Mouse (Mus musculus): Measurements from ENCODE around the gene Pipox. TPM values are rescaled to one million over a fixed set of nuclear protein-coding genes. Genes with fewer than 3 reads are reported as not detected.

Pipox gene
- polyA plus RNA-seq, 1 experiment from 2014 or later: 55.9 TPM

- 43% methylated on average over 15 of the region's 15 CpGs for WGBS
- no peak overlapping the region for H3K9ac ChIP-seq (ENCODE audit: low read depth, low read length)
Observed at GRCm38 (mm10) chr11:77855396-77855795, 38.5 kb downstream of the Pipox start.

GRCm38 (mm10) chr11:77854641-77855040 is 39.3 kb downstream of the Pipox start:
- Histone ChIP-seq H3K36me3 (ENCODE audit: control insufficient read depth, insufficient read depth, low read length) (peaks cover 8% of the 10 kb centered on the region; the same call in 1 of the 2 replicates), H3K27me3 (replicated peaks; ENCODE audit: control insufficient read depth, insufficient read depth, low read length) (no peaks in the 10 kb centered on the region), H3K4me2 (ENCODE audit: low read depth, low read length) (no peak overlapping the region), H3K27ac (ENCODE audit: low read length) (no peak overlapping the region), H3K9me3 (ENCODE audit: control insufficient read depth, low read length) (no peaks in the 10 kb centered on the region), H3K4me1 (ENCODE audit: control insufficient read depth, insufficient read depth, low read length) (peaks cover 18% of the 10 kb centered on the region), H3K9ac (ENCODE audit: low read depth, low read length) (no peak overlapping the region), H3K4me3 (ENCODE audit: low read length) (no peak overlapping the region)
- 60% methylated on average over 3 of the region's 3 CpGs for WGBS
- ATAC-seq: no peak

More at GRCm38 (mm10) chr11:77855396-77855795, 38.5 kb downstream of the Pipox start:
- H3K27me3 ChIP-seq (replicated peaks; ENCODE audit: control insufficient read depth, insufficient read depth, low read length): no peaks in the 10 kb centered on the region
- no peak for ATAC-seq
- H3K4me1 ChIP-seq (ENCODE audit: control insufficient read depth, insufficient read depth, low read length): peaks cover 13% of the 10 kb centered on the region
- H3K4me2 ChIP-seq (ENCODE audit: low read depth, low read length): no peak overlapping the region
- no peaks in the 10 kb centered on the region for H3K9me3 ChIP-seq (ENCODE audit: control insufficient read depth, low read length)
- no peak overlapping the region for H3K4me3 ChIP-seq (ENCODE audit: low read length)
- peaks cover 5% of the 10 kb centered on the region; the same call in 1 of the 2 replicates for H3K36me3 ChIP-seq (ENCODE audit: control insufficient read depth, insufficient read depth, low read length)
- H3K27ac ChIP-seq (ENCODE audit: low read length): no peak overlapping the region

- Histone ChIP-seq H3K4me3 (ENCODE audit: low read length) (no peak overlapping the region), H3K36me3 (ENCODE audit: control insufficient read depth, insufficient read depth, low read length) (peaks cover 8% of the 10 kb centered on the region), H3K4me2 (ENCODE audit: low read depth, low read length) (no peak overlapping the region), H3K9ac (ENCODE audit: low read depth, low read length) (no peak overlapping the region), H3K27me3 (replicated peaks; ENCODE audit: control insufficient read depth, insufficient read depth, low read length) (no peaks in the 10 kb centered on the region), H3K27ac (ENCODE audit: low read length) (no peak overlapping the region), H3K9me3 (ENCODE audit: control insufficient read depth, low read length) (no peaks in the 10 kb centered on the region), H3K4me1 (ENCODE audit: control insufficient read depth, insufficient read depth, low read length) (peaks cover 18% of the 10 kb centered on the region)
- ATAC-seq: no peak
- 89% methylated on average over 17 of the region's 17 CpGs for WGBS
Observed at GRCm38 (mm10) chr11:77852941-77853668, 40.8 kb downstream of the Pipox start.

- H3K27me3 ChIP-seq (replicated peaks; ENCODE audit: control insufficient read depth, insufficient read depth, low read length): no peaks in the 10 kb centered on the region
- H3K4me1 ChIP-seq (ENCODE audit: control insufficient read depth, insufficient read depth, low read length): peaks cover 20% of the 10 kb centered on the region
- no peak overlapping the region for H3K4me3 ChIP-seq (ENCODE audit: low read length)
- peaks cover 8% of the 10 kb centered on the region for H3K36me3 ChIP-seq (ENCODE audit: control insufficient read depth, insufficient read depth, low read length)
- ATAC-seq: no peak
- H3K27ac ChIP-seq (ENCODE audit: low read length): no peak overlapping the region
- no peak overlapping the region for H3K4me2 ChIP-seq (ENCODE audit: low read depth, low read length)
- no peaks in the 10 kb centered on the region for H3K9me3 ChIP-seq (ENCODE audit: control insufficient read depth, low read length)
- WGBS: 61% methylated on average over 3 of the region's 3 CpGs
- no peak overlapping the region for H3K9ac ChIP-seq (ENCODE audit: low read depth, low read length)
Observed at GRCm38 (mm10) chr11:77852195-77852594, 41.7 kb downstream of the Pipox start.

GRCm38 (mm10) chr11:77851483-77852010 is 42.3 kb downstream of the Pipox start:
- Histone ChIP-seq H3K4me1 (ENCODE audit: control insufficient read depth, insufficient read depth, low read length) (peaks cover 20% of the 10 kb centered on the region), H3K36me3 (ENCODE audit: control insufficient read depth, insufficient read depth, low read length) (peaks cover 8% of the 10 kb centered on the region), H3K27me3 (replicated peaks; ENCODE audit: control insufficient read depth, insufficient read depth, low read length) (no peaks in the 10 kb centered on the region), H3K9me3 (ENCODE audit: control insufficient read depth, low read length) (no peaks in the 10 kb centered on the region), H3K4me3 (ENCODE audit: low read length) (no peak overlapping the region), H3K4me2 (ENCODE audit: low read depth, low read length) (no peak overlapping the region), H3K27ac (ENCODE audit: low read length) (no peak overlapping the region), H3K9ac (ENCODE audit: low read depth, low read length) (no peak overlapping the region)
- ATAC-seq: no peak
- WGBS: 72% methylated on average over 6 of the region's 6 CpGs

GRCm38 (mm10) chr11:77850401-77851244 is 43.3 kb downstream of the Pipox start:
- 47% methylated on average over 24 of the region's 24 CpGs for WGBS
- Histone ChIP-seq H3K36me3 (ENCODE audit: control insufficient read depth, insufficient read depth, low read length) (peaks cover 12% of the 10 kb centered on the region), H3K4me2 (ENCODE audit: low read depth, low read length) (no peak overlapping the region)

GRCm38 (mm10) chr11:77849151-77849550 is 44.7 kb downstream of the Pipox start:
- H3K4me2 ChIP-seq (ENCODE audit: low read depth, low read length): no peak overlapping the region
- no peak for ATAC-seq
- H3K27me3 ChIP-seq (replicated peaks; ENCODE audit: control insufficient read depth, insufficient read depth, low read length): no peaks in the 10 kb centered on the region
- no peak overlapping the region for H3K27ac ChIP-seq (ENCODE audit: low read length)
- no peak overlapping the region for H3K9ac ChIP-seq (ENCODE audit: low read depth, low read length)
- no peaks in the 10 kb centered on the region for H3K9me3 ChIP-seq (ENCODE audit: control insufficient read depth, low read length)
- H3K4me3 ChIP-seq (ENCODE audit: low read length): no peak overlapping the region
- H3K4me1 ChIP-seq (ENCODE audit: control insufficient read depth, insufficient read depth, low read length): peaks cover 16% of the 10 kb centered on the region
- peaks cover 12% of the 10 kb centered on the region for H3K36me3 ChIP-seq (ENCODE audit: control insufficient read depth, insufficient read depth, low read length)
- 84% methylated on average over 7 of the region's 7 CpGs for WGBS

More at GRCm38 (mm10) chr11:77850401-77851244, 43.3 kb downstream of the Pipox start:
- Histone ChIP-seq H3K27ac (ENCODE audit: low read length) (0 out of 2 replicates have a peak overlapping the region, but pooled peaks have one; percentile 9), H3K4me1 (ENCODE audit: control insufficient read depth, insufficient read depth, low read length) (peaks cover 20% of the 10 kb centered on the region), H3K4me3 (ENCODE audit: low read length) (no peak overlapping the region), H3K27me3 (replicated peaks; ENCODE audit: control insufficient read depth, insufficient read depth, low read length) (no peaks in the 10 kb centered on the region), H3K9me3 (ENCODE audit: control insufficient read depth, low read length) (no peaks in the 10 kb centered on the region), H3K9ac (ENCODE audit: low read depth, low read length) (no peak overlapping the region)
- peak; percentile 29; the same call in 1 of the 2 replicates for ATAC-seq

GRCm38 (mm10) chr11:77848131-77848530 is 45.8 kb downstream of the Pipox start:
- Histone ChIP-seq H3K27ac (ENCODE audit: low read length) (no peak overlapping the region), H3K4me2 (ENCODE audit: low read depth, low read length) (no peak overlapping the region), H3K27me3 (replicated peaks; ENCODE audit: control insufficient read depth, insufficient read depth, low read length) (no peaks in the 10 kb centered on the region), H3K4me1 (ENCODE audit: control insufficient read depth, insufficient read depth, low read length) (peaks cover 11% of the 10 kb centered on the region), H3K9me3 (ENCODE audit: control insufficient read depth, low read length) (no peaks in the 10 kb centered on the region), H3K9ac (ENCODE audit: low read depth, low read length) (no peak overlapping the region), H3K36me3 (ENCODE audit: control insufficient read depth, insufficient read depth, low read length) (peaks cover 16% of the 10 kb centered on the region), H3K4me3 (ENCODE audit: low read length) (no peak overlapping the region)
- WGBS: 35% methylated on average over 5 of the region's 5 CpGs
- no peak for ATAC-seq

- WGBS: 47% methylated on average over 9 of the region's 9 CpGs
- Histone ChIP-seq H3K36me3 (ENCODE audit: control insufficient read depth, insufficient read depth, low read length) (peaks cover 20% of the 10 kb centered on the region), H3K9me3 (ENCODE audit: control insufficient read depth, low read length) (no peaks in the 10 kb centered on the region), H3K9ac (ENCODE audit: low read depth, low read length) (no peak overlapping the region), H3K4me3 (ENCODE audit: low read length) (no peak overlapping the region), H3K27me3 (replicated peaks; ENCODE audit: control insufficient read depth, insufficient read depth, low read length) (no peaks in the 10 kb centered on the region), H3K27ac (ENCODE audit: low read length) (no peak overlapping the region), H3K4me1 (ENCODE audit: control insufficient read depth, insufficient read depth, low read length) (peaks cover 11% of the 10 kb centered on the region), H3K4me2 (ENCODE audit: low read depth, low read length) (no peak overlapping the region)
- ATAC-seq: peak; percentile 56
Observed at GRCm38 (mm10) chr11:77847599-77848128, 46.2 kb downstream of the Pipox start.

All from intestine, embryonic 16.5 days (tissue).